Mouse (Mus musculus): ENCODE data around the gene Gm7879.

The Gm7879 gene

DNA sequence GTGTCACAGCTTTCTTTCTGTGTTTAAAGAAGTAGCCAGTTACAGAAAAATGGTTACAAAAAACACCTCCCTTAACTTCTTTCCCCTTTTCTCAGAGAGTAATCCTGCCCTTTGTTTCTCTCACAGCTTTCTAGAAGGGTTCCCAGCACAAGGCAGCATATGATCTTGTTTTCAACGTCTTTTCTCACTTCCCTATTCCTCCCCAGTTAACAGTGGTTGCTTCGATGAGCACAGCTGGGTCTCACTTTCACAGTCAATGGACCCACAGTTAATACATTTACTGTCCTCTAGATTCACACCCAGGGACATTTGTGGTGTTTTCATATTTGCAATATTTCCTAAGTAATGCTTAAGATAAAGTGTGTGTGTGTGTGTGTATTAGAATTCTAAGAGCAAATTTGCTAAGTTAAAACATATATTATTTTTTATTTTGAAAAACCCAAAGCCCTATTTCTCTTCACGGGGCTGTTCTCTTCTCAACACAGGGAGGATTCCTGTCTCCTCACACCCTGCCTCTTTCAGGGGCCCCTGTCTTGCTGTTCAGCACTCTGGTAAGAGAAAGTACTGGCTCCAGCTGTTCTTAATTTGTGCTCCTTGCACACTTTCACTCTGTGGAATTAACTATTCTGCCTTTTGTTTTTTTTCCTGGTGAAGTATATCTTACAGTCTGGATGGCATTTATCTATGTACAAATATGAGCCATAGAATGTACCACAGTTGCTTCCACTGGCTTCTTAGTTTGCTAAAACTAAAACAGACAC is 27.7 kb upstream of the Gm7879 start:
- no peaks in the 10 kb centered on the region for H3K27me3 ChIP-seq (ENCODE audit: insufficient read depth, low read length)
- TF ChIP-seq CTCF (conservative IDR thresholded peaks at IDR 0.05; ENCODE audit: low read length), result no peak
- no peak for TF ChIP-seq NANOG (IDR thresholded peaks at IDR 0.05; ENCODE audit: borderline replicate concordance, low read length)
- TF ChIP-seq POU5F1 (IDR thresholded peaks at IDR 0.05; ENCODE audit: borderline replicate concordance, low read length), result no peak

DNA sequence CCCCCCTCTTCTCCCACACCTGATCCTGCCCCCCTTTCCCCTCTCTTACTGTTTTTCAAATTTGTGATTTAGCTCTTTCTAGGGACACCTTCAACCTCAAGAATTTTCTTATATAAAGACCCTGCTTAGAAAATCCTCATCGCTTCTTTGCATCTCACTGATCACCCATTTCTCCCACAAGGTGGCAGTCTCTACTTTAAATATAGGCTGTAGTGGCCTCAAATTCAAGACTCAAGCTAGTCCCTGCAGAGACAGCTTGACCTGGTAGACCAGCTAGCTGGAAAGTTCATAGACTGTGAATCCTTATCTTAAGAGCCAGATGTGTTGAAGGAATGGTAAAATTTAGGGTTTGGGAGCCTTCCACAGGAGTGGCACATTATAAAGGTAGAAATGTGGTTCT is 20.6 kb upstream of the Gm7879 start:
- Histone ChIP-seq H3K4me3 (replicated peaks; ENCODE audit: low read length) (no peak overlapping the region), H3K36me3 (ENCODE audit: insufficient read depth, low read length) (no peaks in the 10 kb centered on the region), H3K4me1 (replicated peaks; ENCODE audit: low read depth, low read length) (peaks cover 3% of the 10 kb centered on the region; the same call in 1 of the 2 replicates), H3K9me3 (ENCODE audit: low read length) (peaks cover under 1% of the 10 kb centered on the region), H3K27me3 (ENCODE audit: insufficient read depth, low read length) (no peaks in the 10 kb centered on the region)
- TF ChIP-seq CTCF (conservative IDR thresholded peaks at IDR 0.05; ENCODE audit: low read length), result peak; percentile 33; the same call in 1 of the 2 replicates
- no peak for TF ChIP-seq NANOG (IDR thresholded peaks at IDR 0.05; ENCODE audit: borderline replicate concordance, low read length)

More for the DNA sequence above, 27.7 kb upstream of the Gm7879 start:
- no peak overlapping the region for H3K4me3 ChIP-seq (replicated peaks; ENCODE audit: low read length)
- peaks cover 7% of the 10 kb centered on the region for H3K9me3 ChIP-seq (ENCODE audit: low read length)
- no peaks in the 10 kb centered on the region for H3K36me3 ChIP-seq (ENCODE audit: insufficient read depth, low read length)
- peaks cover 8% of the 10 kb centered on the region; the same call in 1 of the 2 replicates for H3K4me1 ChIP-seq (replicated peaks; ENCODE audit: low read depth, low read length)

DNA sequence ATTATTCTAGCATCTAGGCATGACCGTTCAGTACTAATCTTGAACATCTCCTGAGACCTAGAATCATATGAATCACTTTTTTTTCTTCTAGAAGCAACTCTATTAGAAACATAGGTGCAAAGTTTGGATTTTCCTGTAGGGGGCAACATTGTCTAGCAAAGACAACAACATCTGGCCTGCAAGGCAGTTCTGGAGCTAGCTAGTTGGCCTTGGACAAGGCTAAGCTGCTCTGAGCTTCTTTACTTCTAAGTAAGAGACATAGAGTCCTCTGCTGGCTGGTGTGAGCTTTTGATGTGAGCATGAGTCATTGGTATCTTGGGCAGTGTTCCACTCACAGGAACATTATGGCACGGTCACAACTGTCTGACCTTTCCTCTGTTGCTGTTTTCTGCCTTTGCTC is 18.8 kb upstream of the Gm7879 start:
- Histone ChIP-seq H3K27me3 (ENCODE audit: insufficient read depth, low read length) (no peaks in the 10 kb centered on the region), H3K4me3 (replicated peaks; ENCODE audit: low read length) (no peak overlapping the region), H3K36me3 (ENCODE audit: insufficient read depth, low read length) (no peaks in the 10 kb centered on the region), H3K4me1 (replicated peaks; ENCODE audit: low read depth, low read length) (0 out of 2 replicates have a peak, but pooled peaks cover 3% of the 10 kb centered on the region), H3K9me3 (ENCODE audit: low read length) (no peaks in the 10 kb centered on the region)
- TF ChIP-seq POU5F1 (IDR thresholded peaks at IDR 0.05; ENCODE audit: borderline replicate concordance, low read length) (no peak), CTCF (conservative IDR thresholded peaks at IDR 0.05; ENCODE audit: low read length) (peak; percentile 56), NANOG (IDR thresholded peaks at IDR 0.05; ENCODE audit: borderline replicate concordance, low read length) (no peak)

DNA sequence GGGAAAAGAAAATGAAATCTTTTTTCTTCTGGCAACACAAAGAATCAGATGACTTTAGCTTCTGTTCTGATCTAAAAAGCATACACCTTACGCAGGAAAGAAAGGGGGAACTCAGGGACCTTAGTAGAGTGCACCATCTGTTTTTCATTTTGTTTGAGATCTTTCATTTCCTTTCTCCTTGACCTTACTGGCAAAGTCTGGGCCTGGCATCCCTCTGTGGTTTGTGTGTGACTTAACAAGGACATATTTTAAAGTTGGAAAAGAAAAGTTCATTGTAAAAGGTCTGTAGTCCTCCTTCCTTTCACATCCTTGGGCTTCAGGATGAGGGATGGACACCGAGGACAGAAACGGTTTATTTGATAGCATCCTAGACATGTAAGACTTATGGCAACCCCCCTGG is 17.0 kb upstream of the Gm7879 start:
- no peak overlapping the region for H3K4me3 ChIP-seq (replicated peaks; ENCODE audit: low read length)
- no peaks in the 10 kb centered on the region for H3K27me3 ChIP-seq (ENCODE audit: insufficient read depth, low read length)
- no peaks in the 10 kb centered on the region for H3K9me3 ChIP-seq (ENCODE audit: low read length)
- TF ChIP-seq NANOG (IDR thresholded peaks at IDR 0.05; ENCODE audit: borderline replicate concordance, low read length), result no peak
- TF ChIP-seq POU5F1 (IDR thresholded peaks at IDR 0.05; ENCODE audit: borderline replicate concordance, low read length), result no peak
- no peak for TF ChIP-seq CTCF (conservative IDR thresholded peaks at IDR 0.05; ENCODE audit: low read length)
- 0 out of 2 replicates have a peak, but pooled peaks cover 3% of the 10 kb centered on the region for H3K4me1 ChIP-seq (replicated peaks; ENCODE audit: low read depth, low read length)
- H3K36me3 ChIP-seq (ENCODE audit: insufficient read depth, low read length), result peaks cover 3% of the 10 kb centered on the region; the same call in 1 of the 2 replicates

DNA sequence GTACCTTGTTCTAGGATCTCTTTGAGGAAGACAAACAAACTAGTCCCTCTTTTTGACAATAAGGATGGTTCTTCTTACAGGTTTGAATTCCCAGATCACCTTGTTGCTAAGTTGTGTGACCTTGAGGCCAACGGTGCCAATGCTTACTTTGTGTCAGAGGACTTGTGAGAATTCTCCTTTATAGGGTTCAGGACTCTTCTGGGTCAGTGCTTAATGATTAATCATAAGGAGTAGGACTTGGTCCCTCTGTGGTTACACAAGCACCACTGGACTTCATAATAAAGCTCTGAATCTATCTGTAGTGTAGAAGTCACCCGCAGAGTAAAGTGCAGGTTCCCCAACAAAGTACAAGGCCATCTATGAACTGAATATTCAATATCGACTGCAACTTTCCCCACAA is 8.3 kb upstream of the Gm7879 start:
- Histone ChIP-seq H3K27me3 (ENCODE audit: insufficient read depth, low read length) (no peaks in the 10 kb centered on the region), H3K9me3 (ENCODE audit: low read length) (no peaks in the 10 kb centered on the region), H3K4me3 (replicated peaks; ENCODE audit: low read length) (no peak overlapping the region), H3K4me1 (replicated peaks; ENCODE audit: low read depth, low read length) (peaks cover 13% of the 10 kb centered on the region), H3K36me3 (ENCODE audit: insufficient read depth, low read length) (peaks cover 35% of the 10 kb centered on the region)
- no peak for TF ChIP-seq CTCF (conservative IDR thresholded peaks at IDR 0.05; ENCODE audit: low read length)
- TF ChIP-seq NANOG (IDR thresholded peaks at IDR 0.05; ENCODE audit: borderline replicate concordance, low read length), result no peak
- TF ChIP-seq POU5F1 (IDR thresholded peaks at IDR 0.05; ENCODE audit: borderline replicate concordance, low read length), result no peak

DNA sequence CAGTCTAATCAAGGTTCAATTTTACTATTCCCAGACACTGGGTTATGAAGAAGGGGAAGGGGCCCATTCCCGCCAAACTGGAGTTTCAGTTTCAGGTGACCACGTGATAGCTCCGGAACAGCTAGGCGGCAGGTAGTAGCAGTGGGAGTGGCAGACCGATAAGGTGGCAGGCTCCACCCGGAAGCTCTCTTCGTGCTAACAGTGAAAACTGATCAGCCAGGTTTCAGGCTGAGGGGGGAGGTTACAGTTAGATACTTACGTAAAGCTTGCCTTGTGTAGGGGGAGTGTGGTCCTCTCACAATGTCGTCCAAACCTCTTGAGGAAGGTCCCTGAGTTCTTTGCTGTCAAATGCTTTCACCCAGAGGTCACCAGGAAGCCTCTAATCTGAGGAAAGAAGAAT is 3.7 kb upstream of the Gm7879 start:
- Histone ChIP-seq H3K27me3 (ENCODE audit: insufficient read depth, low read length) (no peaks in the 10 kb centered on the region), H3K4me3 (replicated peaks; ENCODE audit: low read length) (0 out of 2 replicates have a peak overlapping the region, but pooled peaks have one; percentile 23), H3K4me1 (replicated peaks; ENCODE audit: low read depth, low read length) (peaks cover 13% of the 10 kb centered on the region), H3K9me3 (ENCODE audit: low read length) (no peaks in the 10 kb centered on the region), H3K36me3 (ENCODE audit: insufficient read depth, low read length) (0 out of 2 replicates have a peak, but pooled peaks cover 11% of the 10 kb centered on the region)
- no peak for TF ChIP-seq NANOG (IDR thresholded peaks at IDR 0.05; ENCODE audit: borderline replicate concordance, low read length)
- no peak for TF ChIP-seq POU5F1 (IDR thresholded peaks at IDR 0.05; ENCODE audit: borderline replicate concordance, low read length)

DNA sequence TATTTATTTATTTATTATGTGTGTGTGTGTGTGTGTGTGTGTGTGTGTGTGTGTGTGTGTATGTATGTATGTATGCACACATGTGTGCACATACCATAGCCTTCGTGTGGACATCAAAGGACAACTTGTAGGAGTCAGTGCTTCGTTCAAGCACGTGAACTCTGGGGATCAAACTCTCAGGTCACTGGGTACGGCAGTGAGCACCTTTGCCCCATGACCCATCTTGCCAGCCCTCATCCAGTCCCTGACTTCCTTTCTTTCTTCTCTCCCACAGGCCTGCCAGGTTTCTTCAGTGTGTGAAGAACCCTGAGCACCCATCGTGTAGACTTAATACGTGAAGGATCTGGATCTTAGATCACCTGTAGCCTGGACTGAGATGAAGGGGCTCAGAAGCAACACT is 2.9 kb upstream of the Gm7879 start:
- TF ChIP-seq NANOG (IDR thresholded peaks at IDR 0.05; ENCODE audit: borderline replicate concordance, low read length) (no peak), POU5F1 (IDR thresholded peaks at IDR 0.05; ENCODE audit: borderline replicate concordance, low read length) (no peak), CTCF (conservative IDR thresholded peaks at IDR 0.05; ENCODE audit: low read length) (no peak)
- H3K9me3 ChIP-seq (ENCODE audit: low read length), result no peaks in the 10 kb centered on the region
- peaks cover 13% of the 10 kb centered on the region for H3K4me1 ChIP-seq (replicated peaks; ENCODE audit: low read depth, low read length)
- H3K36me3 ChIP-seq (ENCODE audit: insufficient read depth, low read length), result 0 out of 2 replicates have a peak, but pooled peaks cover 11% of the 10 kb centered on the region
- H3K4me3 ChIP-seq (replicated peaks; ENCODE audit: low read length), result no peak overlapping the region
- H3K27me3 ChIP-seq (ENCODE audit: insufficient read depth, low read length), result no peaks in the 10 kb centered on the region

DNA sequence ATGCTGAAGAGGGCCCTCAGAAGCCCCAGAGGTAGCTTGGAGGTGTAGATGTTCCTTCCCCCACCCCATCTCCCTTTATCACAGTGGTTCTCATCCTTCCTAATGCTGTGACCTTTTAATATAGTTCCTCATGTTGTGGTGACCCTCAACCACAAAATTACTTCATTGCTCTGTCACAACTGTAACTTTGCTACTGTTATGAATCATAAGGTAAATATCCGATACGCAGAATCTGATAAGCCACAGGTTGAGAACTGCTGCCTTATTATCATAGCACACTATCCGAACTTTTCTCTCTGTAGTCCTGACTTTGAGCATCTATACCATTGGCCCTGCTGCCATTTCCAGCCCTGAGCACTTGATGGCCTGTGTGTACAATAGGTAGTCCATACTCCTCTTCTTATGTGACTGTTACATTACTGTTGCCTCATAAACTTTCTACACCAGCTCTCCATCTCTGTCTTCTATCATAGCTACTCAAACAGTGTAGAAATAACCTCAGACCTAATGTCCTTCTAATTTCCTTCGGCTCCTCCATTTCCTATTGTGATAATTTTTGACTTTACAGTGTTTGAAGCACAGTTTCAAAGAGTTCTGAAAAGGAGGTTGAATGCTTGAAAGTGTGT is 2.4 kb downstream of the Gm7879 start:
- Histone ChIP-seq H3K36me3 (ENCODE audit: insufficient read depth, low read length) (no peaks in the 10 kb centered on the region), H3K9me3 (ENCODE audit: low read length) (no peaks in the 10 kb centered on the region)

More for the DNA sequence above, 2.4 kb downstream of the Gm7879 start:
- Histone ChIP-seq H3K27me3 (ENCODE audit: insufficient read depth, low read length) (no peaks in the 10 kb centered on the region), H3K4me3 (replicated peaks; ENCODE audit: low read length) (no peak overlapping the region), H3K4me1 (replicated peaks; ENCODE audit: low read depth, low read length) (no peaks in the 10 kb centered on the region)
- TF ChIP-seq POU5F1 (IDR thresholded peaks at IDR 0.05; ENCODE audit: borderline replicate concordance, low read length) (no peak), CTCF (conservative IDR thresholded peaks at IDR 0.05; ENCODE audit: low read length) (no peak), NANOG (IDR thresholded peaks at IDR 0.05; ENCODE audit: borderline replicate concordance, low read length) (no peak)
